Mouse (Mus musculus): ENCODE measurements around the gene Gnb3. TPM values are rescaled to one million over a fixed set of nuclear protein-coding genes. Genes with fewer than 3 reads are reported as not detected.

The Gnb3 gene
- polyA plus RNA-seq (2014; fragmentation: Illumina TruSeq; extraction: RNeasy Lipid Tissue Mini Kit (QIAGEN cat#74804); ENCODE audit: low read depth, low replicate concordance) = 0.35 TPM

GRCm38 (mm10) chr6:124840241-124841167 is at the start of gene Gnb3:
Gene Gnb3 (minus strand): TSS chr6:124840275.

GRCm38 (mm10) chr6:124887986-124888385 is 47.9 kb upstream of the Gnb3 start, which contains the start of gene Cd4:
Gene Cd4 (minus strand): TSS chr6:124888221.

GRCm38 (mm10) chr6:124863658-124864298 is 23.7 kb upstream of the Gnb3 start, which contains the start of gene Gpr162:
Gene Gpr162 (minus strand): TSS chr6:124863983.

GRCm38 (mm10) chr6:124856916-124857839 is 17.1 kb upstream of the Gnb3 start, which contains the start of gene P3h3:
Gene P3h3 (minus strand): TSS chr6:124857752.

GRCm38 (mm10) chr6:124828868-124829798 is 10.9 kb downstream of the Gnb3 start, which contains the start of the genes Usp5 and Cdca3:
Gene Usp5 (minus strand): TSS chr6:124829484.
Gene Cdca3 (plus strand): TSS chr6:124829547.

GRCm38 (mm10) chr6:124813933-124814332 is 26.1 kb downstream of the Gnb3 start, which contains the start of gene Tpi1:
Gene Tpi1 (minus strand): TSS chr6:124814296.

GRCm38 (mm10) chr6:124808358-124809012 is 31.6 kb downstream of the Gnb3 start, which contains the start of gene Spsb2:
Gene Spsb2 (plus strand): TSS chr6:124808661.

Other genes with a start within 250 kb of the Gnb3 start
- gene C1s2, start 204.2 kb downstream of the Gnb3 start, polyA plus RNA-seq (2014; fragmentation: Illumina TruSeq; extraction: RNeasy Lipid Tissue Mini Kit (QIAGEN cat#74804); ENCODE audit: low read depth, low replicate concordance) = 0.29 TPM
- 56.7 TPM for gene Lpcat3, start 177.2 kb downstream of the Gnb3 start, polyA plus RNA-seq (2014; fragmentation: Illumina TruSeq; extraction: RNeasy Lipid Tissue Mini Kit (QIAGEN cat#74804); ENCODE audit: low read depth, low replicate concordance)
- gene Emg1, start 128.1 kb downstream of the Gnb3 start, polyA plus RNA-seq (2014; fragmentation: Illumina TruSeq; extraction: RNeasy Lipid Tissue Mini Kit (QIAGEN cat#74804); ENCODE audit: low read depth, low replicate concordance) = 16.4 TPM
- 35.9 TPM for gene Phb2, start 127.9 kb downstream of the Gnb3 start, polyA plus RNA-seq (2014; fragmentation: Illumina TruSeq; extraction: RNeasy Lipid Tissue Mini Kit (QIAGEN cat#74804); ENCODE audit: low read depth, low replicate concordance)
- 1.5 TPM for gene Ptpn6, start 101.6 kb downstream of the Gnb3 start, polyA plus RNA-seq (2014; fragmentation: Illumina TruSeq; extraction: RNeasy Lipid Tissue Mini Kit (QIAGEN cat#74804); ENCODE audit: low read depth, low replicate concordance)
- gene Grcc10, start 98.9 kb downstream of the Gnb3 start, polyA plus RNA-seq (2014; fragmentation: Illumina TruSeq; extraction: RNeasy Lipid Tissue Mini Kit (QIAGEN cat#74804); ENCODE audit: low read depth, low replicate concordance) = 4.3 TPM
- not detected for gene Gm45234, start 84.3 kb downstream of the Gnb3 start, polyA plus RNA-seq (2014; fragmentation: Illumina TruSeq; extraction: RNeasy Lipid Tissue Mini Kit (QIAGEN cat#74804); ENCODE audit: low read depth, low replicate concordance)
- gene Atn1, start 83.8 kb downstream of the Gnb3 start, polyA plus RNA-seq (2014; fragmentation: Illumina TruSeq; extraction: RNeasy Lipid Tissue Mini Kit (QIAGEN cat#74804); ENCODE audit: low read depth, low replicate concordance) = 1.3 TPM
- 2.2 TPM for gene Eno2, start 70.6 kb downstream of the Gnb3 start, polyA plus RNA-seq (2014; fragmentation: Illumina TruSeq; extraction: RNeasy Lipid Tissue Mini Kit (QIAGEN cat#74804); ENCODE audit: low read depth, low replicate concordance)
- gene Lrrc23, start 60.5 kb downstream of the Gnb3 start, polyA plus RNA-seq (2014; fragmentation: Illumina TruSeq; extraction: RNeasy Lipid Tissue Mini Kit (QIAGEN cat#74804); ENCODE audit: low read depth, low replicate concordance) = not detected
- not detected for gene Spsb2, start 31.6 kb downstream of the Gnb3 start, polyA plus RNA-seq (2014; fragmentation: Illumina TruSeq; extraction: RNeasy Lipid Tissue Mini Kit (QIAGEN cat#74804); ENCODE audit: low read depth, low replicate concordance)
- 34.6 TPM for gene Tpi1, start 26.0 kb downstream of the Gnb3 start, polyA plus RNA-seq (2014; fragmentation: Illumina TruSeq; extraction: RNeasy Lipid Tissue Mini Kit (QIAGEN cat#74804); ENCODE audit: low read depth, low replicate concordance)
- 34.7 TPM for gene Usp5, start 10.8 kb downstream of the Gnb3 start, polyA plus RNA-seq (2014; fragmentation: Illumina TruSeq; extraction: RNeasy Lipid Tissue Mini Kit (QIAGEN cat#74804); ENCODE audit: low read depth, low replicate concordance)
- 1.5 TPM for gene Cdca3, start 10.7 kb downstream of the Gnb3 start, polyA plus RNA-seq (2014; fragmentation: Illumina TruSeq; extraction: RNeasy Lipid Tissue Mini Kit (QIAGEN cat#74804); ENCODE audit: low read depth, low replicate concordance)
- gene P3h3, start 17.5 kb upstream of the Gnb3 start, polyA plus RNA-seq (2014; fragmentation: Illumina TruSeq; extraction: RNeasy Lipid Tissue Mini Kit (QIAGEN cat#74804); ENCODE audit: low read depth, low replicate concordance) = 0.93 TPM
- not detected for gene Gpr162, start 23.7 kb upstream of the Gnb3 start, polyA plus RNA-seq (2014; fragmentation: Illumina TruSeq; extraction: RNeasy Lipid Tissue Mini Kit (QIAGEN cat#74804); ENCODE audit: low read depth, low replicate concordance)
- gene Cd4, start 47.9 kb upstream of the Gnb3 start, polyA plus RNA-seq (2014; fragmentation: Illumina TruSeq; extraction: RNeasy Lipid Tissue Mini Kit (QIAGEN cat#74804); ENCODE audit: low read depth, low replicate concordance) = 0.29 TPM
- gene Lag3, start 71.4 kb upstream of the Gnb3 start, polyA plus RNA-seq (2014; fragmentation: Illumina TruSeq; extraction: RNeasy Lipid Tissue Mini Kit (QIAGEN cat#74804); ENCODE audit: low read depth, low replicate concordance) = 0.29 TPM
- gene Ptms, start 79.8 kb upstream of the Gnb3 start, polyA plus RNA-seq (2014; fragmentation: Illumina TruSeq; extraction: RNeasy Lipid Tissue Mini Kit (QIAGEN cat#74804); ENCODE audit: low read depth, low replicate concordance) = 243 TPM
- 12.2 TPM for gene Mlf2, start 91.1 kb upstream of the Gnb3 start, polyA plus RNA-seq (2014; fragmentation: Illumina TruSeq; extraction: RNeasy Lipid Tissue Mini Kit (QIAGEN cat#74804); ENCODE audit: low read depth, low replicate concordance)
- gene Cops7a, start 125.3 kb upstream of the Gnb3 start, polyA plus RNA-seq (2014; fragmentation: Illumina TruSeq; extraction: RNeasy Lipid Tissue Mini Kit (QIAGEN cat#74804); ENCODE audit: low read depth, low replicate concordance) = 32.9 TPM
- not detected for gene Pianp, start 156.4 kb upstream of the Gnb3 start, polyA plus RNA-seq (2014; fragmentation: Illumina TruSeq; extraction: RNeasy Lipid Tissue Mini Kit (QIAGEN cat#74804); ENCODE audit: low read depth, low replicate concordance)
- gene Zfp384, start 168.9 kb upstream of the Gnb3 start, polyA plus RNA-seq (2014; fragmentation: Illumina TruSeq; extraction: RNeasy Lipid Tissue Mini Kit (QIAGEN cat#74804); ENCODE audit: low read depth, low replicate concordance) = 17.4 TPM
- gene Ing4, start 199.5 kb upstream of the Gnb3 start, polyA plus RNA-seq (2014; fragmentation: Illumina TruSeq; extraction: RNeasy Lipid Tissue Mini Kit (QIAGEN cat#74804); ENCODE audit: low read depth, low replicate concordance) = 18.3 TPM
- not detected for gene Acrbp, start 209.4 kb upstream of the Gnb3 start, polyA plus RNA-seq (2014; fragmentation: Illumina TruSeq; extraction: RNeasy Lipid Tissue Mini Kit (QIAGEN cat#74804); ENCODE audit: low read depth, low replicate concordance)
- not detected for gene Lpar5, start 227.6 kb upstream of the Gnb3 start, polyA plus RNA-seq (2014; fragmentation: Illumina TruSeq; extraction: RNeasy Lipid Tissue Mini Kit (QIAGEN cat#74804); ENCODE audit: low read depth, low replicate concordance)